Mouse (Mus musculus): ENCODE data around the gene Ccdc151. TPM values are rescaled to one million over a fixed set of nuclear protein-coding genes. Genes with fewer than 3 reads are reported as not detected.

The Ccdc151 gene
- polyA plus RNA-seq, 1 experiment from 2014 or later = 4.7 TPM

DNA sequence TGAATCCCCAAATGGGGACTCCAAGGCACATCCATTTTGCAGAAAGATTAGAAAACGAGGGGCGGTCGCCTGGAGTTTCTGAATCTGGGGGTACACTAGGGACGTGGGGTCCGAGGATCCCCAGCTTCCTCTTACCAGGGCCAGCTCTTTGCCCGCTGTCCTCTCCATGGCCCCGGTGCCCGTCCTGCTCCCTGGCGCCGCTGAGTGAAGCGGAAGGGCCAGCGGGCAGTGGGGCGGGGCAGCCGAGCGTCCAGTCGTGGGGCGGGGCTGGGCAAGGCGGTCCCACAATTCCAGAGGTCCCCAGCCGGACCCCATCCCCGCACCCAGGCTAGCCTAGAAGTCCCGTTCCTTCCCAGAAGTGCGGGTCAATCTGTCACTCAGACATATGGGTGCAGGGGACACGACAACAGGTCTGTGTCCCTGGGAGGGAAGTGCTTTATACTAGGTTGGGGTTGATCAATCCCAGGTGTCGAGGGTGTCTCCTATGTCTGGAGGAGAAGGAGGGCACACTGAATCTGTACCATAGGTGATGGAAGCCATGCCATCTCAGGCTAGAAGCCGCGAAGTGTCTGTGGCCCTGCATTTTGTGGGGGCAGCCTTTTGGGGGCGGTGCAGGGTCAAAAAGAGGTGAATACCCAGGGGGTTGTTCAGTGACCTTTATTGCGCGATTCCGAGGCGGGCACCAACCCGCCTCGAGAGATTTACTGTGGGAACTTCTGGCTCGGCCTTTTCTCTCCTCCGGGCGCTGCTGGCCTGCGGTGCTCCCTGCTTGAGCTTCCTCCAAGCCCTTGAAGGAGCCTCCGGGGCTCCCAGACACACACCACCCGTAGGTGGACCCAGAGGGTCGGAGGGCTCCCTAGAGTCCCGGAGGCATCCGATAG lies 13.0 kb downstream of the Ccdc151 start, which contains the start of gene Rgl3:
Gene Rgl3, minus strand, starts transcription at position 217 of the 881 bp plus-strand sequence.
- H3K4me2 ChIP-seq (replicated peaks) = peak within 1 kb of the TSS; percentile 60
- no peaks in the 10 kb centered on the region for H3K36me3 ChIP-seq
- H3K9ac ChIP-seq = peak within 1 kb of the TSS; percentile 50; the same call in 1 of the 2 replicates
- peaks cover 87% of the 10 kb centered on the region for H3K27me3 ChIP-seq
- H3K9me3 ChIP-seq (replicated peaks) = no peaks in the 10 kb centered on the region
- no peak within 1 kb of the TSS for H3K27ac ChIP-seq
- H3K4me1 ChIP-seq = peaks cover 26% of the 10 kb centered on the region
- no peak for ATAC-seq (ENCODE audit: low FRiP score)
- under 1% methylated on average over 42 of the region's 42 CpGs for WGBS
- peak within 1 kb of the TSS; percentile 37 for H3K4me3 ChIP-seq

DNA sequence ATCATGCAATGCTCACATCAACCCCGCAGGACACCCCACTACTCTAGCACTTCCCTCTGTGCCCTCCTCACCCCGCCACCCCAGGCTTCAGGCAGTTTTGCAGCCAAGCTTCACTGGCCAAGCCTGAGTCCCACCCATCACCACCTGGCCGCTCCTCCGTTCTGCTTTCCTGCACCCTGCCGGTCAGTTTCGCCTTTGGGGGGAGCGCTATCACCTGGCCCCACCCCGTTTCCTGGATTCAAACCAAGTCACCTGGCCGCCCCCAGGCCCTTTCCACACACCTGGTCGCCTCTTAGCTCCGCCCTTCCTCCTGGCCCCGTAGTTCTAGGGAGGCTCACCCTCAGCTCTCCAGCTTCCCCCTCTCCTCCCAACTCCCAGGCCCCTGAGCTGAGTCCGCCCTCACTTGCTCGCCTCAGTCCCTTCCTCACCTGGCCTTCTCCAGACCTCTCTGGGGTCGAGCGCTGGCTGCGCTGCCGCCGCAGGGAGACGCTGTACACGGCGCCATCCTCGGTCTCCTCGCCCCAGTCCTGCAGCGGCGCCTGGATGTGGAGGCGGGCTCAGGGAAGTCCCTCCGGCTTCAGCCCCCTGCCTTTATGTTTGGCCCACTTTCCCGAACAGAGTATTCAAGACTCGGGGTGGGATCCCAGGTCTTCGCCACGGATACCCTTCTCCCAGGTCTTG lies 13.9 kb downstream of the Ccdc151 start:
- Histone ChIP-seq H3K4me3 (peak overlapping the region; percentile 37), H3K27me3 (peaks cover 91% of the 10 kb centered on the region), H3K4me1 (peaks cover 26% of the 10 kb centered on the region), H3K4me2 (replicated peaks) (peak overlapping the region; percentile 60), H3K36me3 (no peaks in the 10 kb centered on the region), H3K27ac (no peak overlapping the region), H3K9me3 (replicated peaks) (no peaks in the 10 kb centered on the region), H3K9ac (peak overlapping the region; percentile 50; the same call in 1 of the 2 replicates)
- WGBS = 1% methylated on average over 32 of the region's 32 CpGs
- ATAC-seq (ENCODE audit: low FRiP score) = no peak

DNA sequence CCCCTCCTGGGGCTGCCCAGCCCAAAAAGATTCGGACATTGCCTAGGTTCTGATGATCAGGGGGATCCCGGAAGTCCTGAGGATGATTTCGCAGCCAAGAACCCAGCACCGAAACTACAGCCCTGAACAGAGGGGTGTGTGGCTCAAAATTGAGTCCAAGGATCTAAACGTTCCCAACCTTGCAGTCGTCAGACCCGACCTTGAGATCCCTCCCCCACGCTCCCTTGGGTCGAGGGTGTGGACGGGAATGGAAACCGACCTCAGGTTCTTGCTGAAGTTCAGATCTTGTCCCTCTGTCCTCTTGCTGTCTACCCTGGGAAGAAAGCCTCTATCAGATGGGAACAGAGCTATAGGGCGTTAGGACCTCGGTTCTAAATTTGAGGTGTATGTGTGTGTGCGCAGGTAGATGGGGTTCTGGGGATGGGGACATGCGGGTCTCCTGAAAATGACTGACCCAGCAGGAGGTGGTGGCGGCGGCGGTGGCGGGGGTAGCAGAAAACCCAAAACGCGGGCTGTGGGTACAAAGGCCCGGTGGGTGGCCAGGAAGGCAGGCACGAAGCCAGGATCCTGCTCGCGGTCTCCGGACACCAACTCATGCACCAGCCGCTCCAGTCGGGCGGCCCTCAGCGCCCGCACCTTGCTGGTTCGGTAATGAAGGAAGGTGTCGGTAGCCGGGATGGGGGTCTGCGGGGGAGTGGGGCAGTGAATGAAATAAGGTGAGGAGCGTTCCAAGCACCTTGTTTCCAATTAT lies 14.7 kb downstream of the Ccdc151 start:
- Histone ChIP-seq H3K4me3 (peak overlapping the region; percentile 37; the same call in 1 of the 2 replicates), H3K36me3 (no peaks in the 10 kb centered on the region), H3K27ac (no peak overlapping the region), H3K9me3 (replicated peaks) (no peaks in the 10 kb centered on the region), H3K4me1 (peaks cover 26% of the 10 kb centered on the region), H3K4me2 (replicated peaks) (peak overlapping the region; percentile 60), H3K9ac (no peak overlapping the region), H3K27me3 (peaks cover 87% of the 10 kb centered on the region)
- 7% methylated on average over 36 of the region's 36 CpGs for WGBS
- no peak for ATAC-seq (ENCODE audit: low FRiP score)

DNA sequence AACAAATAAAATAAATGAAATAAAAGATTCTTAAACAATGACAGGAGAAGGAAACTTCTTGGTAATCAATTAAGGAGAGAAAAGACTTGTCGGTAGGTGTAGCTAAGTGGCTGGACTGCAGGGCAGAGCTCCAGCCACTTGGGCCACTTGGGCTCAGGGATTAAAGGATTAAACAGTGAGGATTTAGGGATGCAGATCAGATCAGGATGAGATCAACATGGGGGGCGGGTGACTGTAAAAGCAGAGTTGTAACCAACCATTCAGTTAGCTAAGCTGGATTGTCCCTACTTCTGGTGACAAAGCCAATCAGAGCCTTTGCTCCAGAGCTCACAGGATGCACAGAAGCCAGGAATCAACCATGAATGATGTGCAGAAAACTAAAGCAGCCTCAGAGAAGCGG lies 18.5 kb downstream of the Ccdc151 start:
- Histone ChIP-seq H3K27me3 (peaks cover 49% of the 10 kb centered on the region), H3K4me1 (peaks cover 12% of the 10 kb centered on the region), H3K4me2 (replicated peaks) (no peak overlapping the region), H3K9me3 (replicated peaks) (no peaks in the 10 kb centered on the region), H3K27ac (no peak overlapping the region), H3K4me3 (no peak overlapping the region), H3K9ac (no peak overlapping the region), H3K36me3 (no peaks in the 10 kb centered on the region)
- WGBS = 13% methylated on average over 3 of the region's 3 CpGs
- ATAC-seq (ENCODE audit: low FRiP score) = no peak

DNA sequence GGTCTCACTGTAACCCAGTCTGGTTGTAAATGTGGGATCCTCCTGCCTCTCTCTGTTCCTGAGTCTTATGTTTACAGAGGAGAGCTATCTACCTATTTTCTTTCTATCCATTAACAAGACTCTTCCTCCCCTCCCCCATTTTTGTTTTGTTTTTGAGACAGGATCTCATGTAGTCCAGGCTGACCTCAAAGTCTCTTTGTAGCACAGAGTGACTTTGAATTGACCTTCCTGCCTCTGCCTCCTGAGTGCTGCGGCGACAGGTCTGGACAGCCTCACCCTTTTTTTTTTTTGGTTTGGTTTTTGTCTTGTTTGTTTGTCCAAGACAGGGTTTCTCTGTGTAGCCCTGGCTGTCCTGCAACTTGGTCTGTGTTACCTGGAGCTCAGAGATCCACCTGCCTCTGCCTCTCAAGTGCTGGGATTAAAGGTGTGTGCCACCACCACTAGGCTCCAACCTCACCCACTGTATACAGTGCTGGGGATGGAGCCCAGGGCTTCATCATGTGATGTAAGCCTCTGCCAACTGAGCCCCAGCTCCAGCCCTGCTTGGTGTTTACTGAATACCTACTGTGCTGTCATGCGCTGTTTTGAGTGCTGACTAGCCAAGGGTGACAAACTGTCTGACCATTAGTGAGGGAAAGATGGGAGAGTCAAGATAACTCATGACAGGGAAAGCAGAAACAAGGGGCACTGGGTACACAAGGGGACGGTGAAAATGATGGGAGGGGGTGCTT lies 23.9 kb downstream of the Ccdc151 start:
- Histone ChIP-seq H3K36me3 (no peaks in the 10 kb centered on the region), H3K27me3 (peaks cover 3% of the 10 kb centered on the region; the same call in 1 of the 2 replicates), H3K4me2 (replicated peaks) (no peak overlapping the region), H3K4me1 (no peaks in the 10 kb centered on the region), H3K9ac (no peak overlapping the region), H3K9me3 (replicated peaks) (no peaks in the 10 kb centered on the region), H3K4me3 (no peak overlapping the region), H3K27ac (no peak overlapping the region)
- no peak for ATAC-seq (ENCODE audit: low FRiP score)
- 86% methylated on average over 4 of the region's 4 CpGs for WGBS

DNA sequence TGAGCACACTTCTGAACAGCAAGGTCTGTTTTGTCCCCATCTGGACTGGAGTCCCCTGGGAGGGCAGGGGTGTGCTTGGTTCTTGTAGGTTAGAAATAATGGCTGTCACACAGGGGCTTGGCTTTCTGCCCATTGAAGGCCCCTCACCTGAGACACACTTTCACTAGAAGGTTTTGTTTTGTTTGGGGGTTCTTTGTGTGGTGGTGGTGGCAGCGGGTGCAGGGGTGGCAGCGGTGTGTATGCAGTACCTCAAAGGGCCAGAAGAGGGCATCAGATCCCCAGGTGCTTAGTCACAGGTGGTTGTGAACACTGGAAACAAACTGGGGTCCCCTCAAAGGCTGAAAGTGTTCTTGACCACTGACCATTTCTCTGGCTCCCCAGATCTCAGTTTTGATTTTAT lies 24.5 kb downstream of the Ccdc151 start:
- Histone ChIP-seq H3K9ac (no peak overlapping the region), H3K4me3 (no peak overlapping the region), H3K27me3 (peaks cover 3% of the 10 kb centered on the region; the same call in 1 of the 2 replicates), H3K27ac (no peak overlapping the region), H3K4me2 (replicated peaks) (no peak overlapping the region), H3K4me1 (no peaks in the 10 kb centered on the region), H3K9me3 (replicated peaks) (no peaks in the 10 kb centered on the region), H3K36me3 (no peaks in the 10 kb centered on the region)
- WGBS = 23% methylated on average over 2 of the region's 2 CpGs
- no peak for ATAC-seq (ENCODE audit: low FRiP score)

DNA sequence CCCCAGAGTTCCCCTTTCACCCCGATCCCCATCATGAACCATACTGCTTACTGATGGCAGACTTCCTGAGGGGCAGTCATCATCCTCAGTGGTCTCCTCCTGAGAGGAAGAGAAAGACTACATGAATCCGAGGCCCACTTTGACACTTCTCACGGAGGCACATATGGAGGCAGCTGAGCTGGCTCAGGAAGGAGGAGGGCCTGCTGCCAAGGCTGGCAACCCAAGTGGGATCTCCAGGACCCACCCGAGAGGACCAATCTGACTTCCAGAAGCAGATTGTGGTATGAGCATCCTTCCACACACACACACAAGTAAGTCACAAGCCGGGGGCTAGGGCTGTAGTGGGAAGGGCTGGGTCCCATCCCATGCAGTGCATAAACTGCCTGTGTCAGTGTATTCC lies 25.1 kb downstream of the Ccdc151 start:
- no peaks in the 10 kb centered on the region for H3K36me3 ChIP-seq
- no peak overlapping the region for H3K4me2 ChIP-seq (replicated peaks)
- H3K9ac ChIP-seq = no peak overlapping the region
- no peaks in the 10 kb centered on the region for H3K4me1 ChIP-seq
- whole genome bisulfite sequencing = 87% methylated on average over 5 of the region's 5 CpGs
- H3K4me3 ChIP-seq = no peak overlapping the region
- no peaks in the 10 kb centered on the region for H3K9me3 ChIP-seq (replicated peaks)
- no peaks in the 10 kb centered on the region for H3K27me3 ChIP-seq
- H3K27ac ChIP-seq = no peak overlapping the region
- no peak for ATAC-seq (ENCODE audit: low FRiP score)

DNA sequence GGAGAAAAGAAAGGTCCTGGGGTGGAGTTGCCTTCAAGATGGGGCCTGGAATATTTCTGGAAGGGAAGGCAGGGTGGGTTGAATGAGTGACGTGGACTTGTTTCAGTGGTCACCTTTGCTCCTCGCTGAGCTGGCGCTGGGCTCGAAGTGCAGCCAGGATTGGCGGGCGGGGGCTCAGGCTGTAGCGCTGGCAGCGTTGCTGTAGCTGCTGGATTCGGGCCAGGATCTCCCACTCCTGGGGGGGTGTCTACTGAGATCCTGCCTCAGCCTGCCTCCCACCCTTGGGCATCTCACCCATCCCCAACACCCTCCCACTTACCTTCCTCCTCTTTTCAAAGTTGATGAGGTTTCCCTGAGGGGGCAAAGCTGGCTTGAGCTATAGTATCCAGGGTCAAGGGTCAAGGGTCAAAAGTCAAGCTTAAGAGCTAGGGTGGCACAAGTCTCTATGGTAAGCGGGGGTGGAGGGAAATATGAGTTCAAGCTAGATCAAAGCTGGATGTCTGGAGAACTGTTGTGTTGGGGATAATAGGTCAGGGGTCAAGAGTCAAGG lies 25.7 kb downstream of the Ccdc151 start:
- Histone ChIP-seq H3K4me3 (no peak overlapping the region), H3K9ac (no peak overlapping the region), H3K36me3 (no peaks in the 10 kb centered on the region), H3K27ac (no peak overlapping the region), H3K9me3 (replicated peaks) (no peaks in the 10 kb centered on the region), H3K4me1 (no peaks in the 10 kb centered on the region), H3K27me3 (no peaks in the 10 kb centered on the region), H3K4me2 (replicated peaks) (no peak overlapping the region)
- WGBS = 86% methylated on average over 10 of the region's 10 CpGs
- ATAC-seq (ENCODE audit: low FRiP score) = no peak

DNA sequence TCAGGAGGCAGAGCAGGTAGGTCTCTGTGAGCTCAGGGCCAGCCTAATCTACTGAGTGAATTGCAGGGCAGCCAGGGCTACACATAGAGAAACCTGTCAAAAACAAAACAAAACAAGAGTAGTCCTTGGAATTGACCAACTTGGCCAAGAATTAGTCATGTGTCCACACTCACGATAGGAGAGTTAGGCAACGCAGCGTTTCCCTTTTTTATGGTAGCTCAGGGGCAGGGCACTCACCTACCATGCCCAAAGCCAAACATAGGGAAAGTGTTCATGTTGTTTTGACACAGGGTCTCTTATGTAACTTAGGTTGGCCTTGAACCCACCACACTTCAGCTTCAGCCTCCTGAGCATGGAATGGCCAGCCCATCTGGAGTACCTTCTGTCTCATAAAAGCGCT lies 33.1 kb downstream of the Ccdc151 start:
- Histone ChIP-seq H3K9me3 (replicated peaks) (no peaks in the 10 kb centered on the region), H3K4me1 (no peaks in the 10 kb centered on the region), H3K4me3 (no peak overlapping the region), H3K27me3 (peaks cover 3% of the 10 kb centered on the region; the same call in 1 of the 2 replicates), H3K4me2 (replicated peaks) (no peak overlapping the region), H3K9ac (no peak overlapping the region), H3K27ac (no peak overlapping the region), H3K36me3 (no peaks in the 10 kb centered on the region)
- ATAC-seq (ENCODE audit: low FRiP score) = no peak
- WGBS = 97% methylated on average over 4 of the region's 4 CpGs

DNA sequence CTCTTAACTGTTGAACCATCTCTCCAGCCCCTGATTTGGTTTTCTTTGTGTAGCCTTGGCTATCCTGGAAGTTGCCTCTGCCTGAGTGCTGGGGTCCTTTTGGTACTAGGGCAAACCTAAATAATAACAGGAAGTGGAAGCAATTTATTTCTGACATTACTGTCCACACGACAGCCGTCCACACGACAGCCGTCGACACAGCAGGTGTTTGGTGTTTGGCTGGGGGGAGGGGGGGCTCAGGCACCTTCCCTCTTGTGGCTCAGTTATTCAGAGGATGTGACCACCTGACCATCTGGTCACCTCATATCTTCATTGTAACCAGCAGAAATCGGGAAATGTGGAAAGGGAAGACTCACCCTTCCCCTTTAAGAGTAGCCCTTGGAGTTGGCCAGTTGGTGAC lies 33.6 kb downstream of the Ccdc151 start:
- H3K4me3 ChIP-seq = no peak overlapping the region
- no peak overlapping the region for H3K27ac ChIP-seq
- H3K9me3 ChIP-seq (replicated peaks) = no peaks in the 10 kb centered on the region
- no peak overlapping the region for H3K9ac ChIP-seq
- WGBS = 75% methylated on average over 6 of the region's 6 CpGs
- H3K4me2 ChIP-seq (replicated peaks) = no peak overlapping the region
- no peaks in the 10 kb centered on the region for H3K4me1 ChIP-seq
- ATAC-seq (ENCODE audit: low FRiP score) = no peak
- no peaks in the 10 kb centered on the region for H3K36me3 ChIP-seq
- peaks cover 7% of the 10 kb centered on the region; the same call in 1 of the 2 replicates for H3K27me3 ChIP-seq

DNA sequence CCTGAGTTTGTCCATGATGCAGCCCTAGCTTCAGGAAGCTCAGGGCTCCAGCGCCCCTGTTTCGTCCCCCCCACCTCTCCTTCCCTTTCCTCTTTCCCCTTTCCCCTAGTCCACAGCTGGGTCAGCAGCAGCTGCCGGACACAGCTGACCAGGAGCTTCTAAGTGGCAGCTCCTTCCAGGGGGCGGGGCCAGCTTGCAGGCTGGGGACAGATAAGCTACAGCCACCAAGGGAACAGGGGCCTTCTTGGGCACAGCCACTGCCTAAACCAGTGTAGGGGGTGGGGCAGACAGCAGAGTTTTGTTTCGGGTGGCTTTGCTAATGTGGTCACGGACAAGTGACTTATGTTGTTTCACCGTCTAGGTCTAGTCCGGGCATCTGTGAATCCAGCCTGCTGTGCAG lies 39.0 kb downstream of the Ccdc151 start, which contains the start of gene Epor:
Gene Epor, minus strand, starts transcription at position 90 of the 400 bp plus-strand sequence.
- H3K27me3 ChIP-seq = peaks cover 57% of the 10 kb centered on the region
- no peak within 1 kb of the TSS for H3K27ac ChIP-seq
- peak within 1 kb of the TSS; percentile 37 for H3K4me3 ChIP-seq
- H3K4me2 ChIP-seq (replicated peaks) = peak within 1 kb of the TSS; percentile 59
- WGBS = 26% methylated on average over 8 of the region's 8 CpGs
- 0 out of 2 replicates have a peak, but pooled peaks have one; percentile 18 for ATAC-seq (ENCODE audit: low FRiP score)
- peak within 1 kb of the TSS; percentile 39 for H3K9ac ChIP-seq
- peaks cover 24% of the 10 kb centered on the region for H3K4me1 ChIP-seq
- H3K9me3 ChIP-seq (replicated peaks) = no peaks in the 10 kb centered on the region
- H3K36me3 ChIP-seq = no peaks in the 10 kb centered on the region
